Mouse (Mus musculus): ENCODE data around the gene Tgm2.
A peak's percentile ranks its signal among the peaks of the same experiment; 100 is the strongest.

The Tgm2 gene

DNA sequence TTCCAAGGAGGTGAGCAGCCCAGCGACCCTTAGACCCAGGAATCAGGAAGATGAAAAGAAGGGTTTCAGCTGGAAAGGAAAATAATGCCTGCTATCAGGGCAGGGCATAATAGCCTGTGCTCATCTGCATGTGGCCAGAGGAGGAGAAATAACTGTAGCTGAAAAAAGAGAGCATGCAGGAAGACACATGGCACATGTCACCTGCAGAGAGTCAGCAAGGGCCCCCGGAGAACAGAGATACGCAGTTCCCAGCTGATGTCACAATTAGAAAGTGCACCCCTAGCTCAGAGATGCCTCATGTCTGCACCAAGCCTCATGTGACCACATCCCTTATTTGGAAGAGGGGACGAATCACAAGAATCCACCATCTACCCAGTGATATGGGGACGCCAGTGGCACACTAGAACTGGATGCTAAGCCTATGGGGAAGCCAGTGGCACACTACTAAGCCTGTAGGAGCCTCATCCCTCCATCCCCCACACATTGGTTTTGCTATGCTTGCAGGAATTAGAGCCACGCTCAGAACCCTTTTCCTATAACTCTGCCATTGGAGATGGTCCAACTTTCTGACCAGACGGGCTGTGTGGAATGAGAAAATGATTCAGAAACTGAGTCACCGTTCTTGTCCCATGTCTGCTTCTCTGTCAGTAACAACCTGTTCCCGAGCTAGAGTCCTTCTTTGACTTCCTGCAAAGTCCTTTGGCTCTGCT lies 21.4 kb upstream of the Tgm2 start:
- DNase-seq (ENCODE audit: extremely low spot score, low spot score) = no peak

DNA sequence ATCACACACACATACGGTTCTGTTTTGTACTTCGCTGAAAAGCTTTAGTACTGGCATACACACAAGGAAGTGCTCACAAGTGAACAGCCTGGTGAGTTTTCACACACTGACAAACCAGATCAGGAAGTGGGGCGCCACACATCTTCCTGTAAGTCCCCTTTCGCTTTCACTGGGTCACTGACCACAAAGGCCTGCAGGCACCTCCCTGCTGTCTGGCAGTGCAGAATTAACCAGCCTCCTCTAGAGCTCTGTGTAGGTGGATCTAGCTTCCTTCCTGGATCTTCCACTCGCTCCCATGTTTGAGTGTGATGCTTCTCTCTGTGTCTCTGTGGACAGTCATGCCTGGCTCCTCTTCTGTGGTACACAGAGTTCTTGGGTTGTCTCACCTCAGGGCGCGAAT lies 20.4 kb upstream of the Tgm2 start:
- DNase-seq (ENCODE audit: extremely low spot score, low spot score) = no peak

DNA sequence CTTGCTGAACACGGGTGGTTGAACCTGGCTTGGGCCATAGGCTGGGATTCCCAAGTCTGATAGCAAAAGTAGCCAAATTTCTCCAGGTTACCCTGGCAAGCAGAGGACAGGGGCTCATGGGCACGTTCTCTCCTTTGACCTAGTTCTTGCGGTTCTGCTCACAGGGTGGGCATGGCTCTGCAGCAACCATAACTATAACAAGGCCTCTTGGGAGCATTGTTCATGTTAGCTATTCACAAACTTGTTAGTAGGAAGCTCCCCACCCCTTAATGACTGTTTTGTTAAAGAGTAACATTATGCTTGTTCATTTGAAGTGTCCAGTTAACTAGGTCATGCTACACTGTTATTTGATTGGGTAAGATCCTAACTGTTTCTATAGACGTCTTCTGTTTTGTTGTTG lies 19.5 kb upstream of the Tgm2 start:
- no peak for DNase-seq (ENCODE audit: extremely low spot score, low spot score)

DNA sequence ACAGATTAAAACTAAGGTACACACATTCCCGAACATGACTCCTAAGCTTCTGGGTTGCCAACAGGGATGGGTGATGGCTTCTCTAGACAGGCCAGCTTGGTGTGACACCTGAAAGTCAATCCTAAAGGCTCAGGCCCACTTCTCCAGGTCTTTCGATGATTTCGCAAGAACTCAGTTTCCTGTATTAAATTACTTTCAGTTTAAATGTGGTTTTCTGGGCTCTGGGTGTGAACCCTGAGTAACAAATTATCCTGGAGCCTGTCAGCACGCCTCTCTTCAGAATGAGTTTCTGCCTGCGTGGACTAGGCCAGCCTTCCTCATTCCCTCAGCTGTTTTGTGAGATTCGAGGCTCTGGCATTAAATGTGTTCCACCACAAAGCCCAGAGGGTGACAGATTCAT lies 16.8 kb upstream of the Tgm2 start:
- no peak for DNase-seq (ENCODE audit: extremely low spot score, low spot score)

DNA sequence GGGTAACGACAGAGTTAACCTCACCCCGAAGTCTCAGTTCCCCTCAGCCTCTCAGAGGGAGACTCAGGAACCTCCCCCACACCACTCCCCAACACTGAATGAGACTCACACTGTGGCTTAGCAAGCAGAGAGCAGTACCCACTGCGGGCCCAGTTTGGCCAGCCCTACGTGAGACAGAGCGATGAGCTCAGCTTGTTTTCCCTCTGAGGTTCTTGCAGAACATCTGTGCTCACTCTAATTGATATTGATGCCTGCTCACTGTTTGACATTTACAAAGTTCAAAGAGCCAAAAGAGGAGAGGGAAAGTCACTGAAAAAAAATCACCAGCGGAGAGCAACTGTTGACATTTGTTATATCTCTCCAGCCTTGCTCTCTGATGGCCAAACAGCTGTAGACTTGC lies 15.5 kb upstream of the Tgm2 start:
- DNase-seq (ENCODE audit: extremely low spot score, low spot score) = no peak

DNA sequence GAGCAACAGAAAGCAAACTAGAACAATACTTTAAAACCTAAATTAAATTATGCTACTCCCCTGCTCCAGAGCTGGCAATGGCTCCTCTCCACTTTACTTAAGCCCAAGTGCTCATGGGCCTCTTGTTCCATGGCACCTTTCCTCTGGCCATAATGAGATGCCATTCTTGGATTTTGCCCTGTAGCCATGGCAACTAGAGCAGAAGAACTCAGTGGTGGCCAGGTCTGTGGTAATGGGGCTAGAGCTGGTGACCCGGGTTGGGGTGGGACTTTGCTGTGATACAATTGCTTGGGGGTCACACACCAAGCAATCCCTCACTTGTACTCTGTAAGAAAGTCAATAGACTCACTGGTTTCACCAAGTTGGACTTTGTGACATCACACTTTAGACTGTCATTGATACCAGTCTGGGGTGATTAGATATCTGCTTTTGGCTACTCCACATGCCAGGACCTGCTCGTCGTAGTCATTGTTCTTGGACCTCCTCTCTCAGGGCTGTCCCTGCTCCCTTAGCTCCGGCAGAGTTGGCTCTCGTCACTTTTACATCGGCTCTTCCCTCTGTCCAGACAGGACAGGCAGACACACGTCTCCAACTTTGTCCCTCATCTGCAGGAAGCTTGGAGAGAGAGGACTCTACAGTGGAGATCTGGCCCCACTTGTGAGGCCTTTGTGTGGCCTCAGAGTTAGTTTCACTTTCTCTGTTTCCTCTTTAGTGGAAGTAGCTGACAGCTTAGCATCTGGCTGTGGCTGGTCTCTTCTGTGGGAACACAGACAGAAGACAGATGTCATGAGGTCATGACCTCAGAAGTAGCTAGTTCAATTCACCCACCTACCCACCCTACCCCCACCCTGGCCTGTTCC lies 13.4 kb upstream of the Tgm2 start:
- DNase-seq (ENCODE audit: extremely low spot score, low spot score) = no peak

DNA sequence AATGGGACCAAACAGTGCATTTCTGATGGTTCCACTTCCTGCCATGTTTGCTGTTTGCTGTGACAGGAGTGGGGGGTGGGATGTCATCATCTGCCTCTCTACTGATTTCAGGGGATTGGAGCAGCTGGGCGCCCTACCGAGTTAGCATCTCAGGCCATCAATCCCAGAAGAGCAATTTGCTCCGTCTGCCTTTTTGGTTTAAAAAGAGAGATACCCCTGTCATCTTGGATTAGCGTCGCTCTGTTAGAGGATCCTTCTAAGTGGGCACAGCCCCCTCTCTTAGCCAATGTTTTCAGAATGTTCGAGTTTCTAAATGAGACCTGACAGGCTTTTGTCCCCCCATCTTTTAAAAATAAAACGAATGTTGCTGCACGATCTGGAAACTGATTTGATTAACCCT lies 11.4 kb upstream of the Tgm2 start:
- DNase-seq (ENCODE audit: extremely low spot score, low spot score) = no peak

GRCm38 (mm10) chr2:158156487-158156886 lies 10.3 kb upstream of the Tgm2 start:
- no peak for DNase-seq (ENCODE audit: extremely low spot score, low spot score)

- DNase-seq (ENCODE audit: extremely low spot score, low spot score) = no peak
Measured at GRCm38 (mm10) chr2:158155615-158156014, 9.4 kb upstream of the Tgm2 start.

DNA sequence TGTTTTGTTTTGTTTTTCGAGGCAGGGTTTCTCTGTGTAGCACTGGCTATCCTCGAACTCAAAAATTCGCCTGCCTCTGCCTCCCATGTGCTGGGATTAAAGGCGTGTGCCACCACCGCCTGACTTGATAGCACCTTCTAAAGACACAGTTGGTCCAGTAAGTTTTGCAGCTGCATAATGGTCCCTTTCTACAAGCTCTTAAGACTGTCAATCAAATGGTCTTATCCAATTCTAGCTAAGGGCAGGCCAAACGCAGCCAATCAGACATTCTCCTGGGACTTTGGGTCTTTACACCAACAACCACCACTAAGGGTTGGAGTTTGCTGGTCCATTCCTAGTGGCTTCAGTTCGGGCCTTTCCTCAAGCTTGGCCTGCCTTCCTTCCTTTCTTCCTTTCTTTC lies 8.9 kb upstream of the Tgm2 start:
- no peak for DNase-seq (ENCODE audit: extremely low spot score, low spot score)

GRCm38 (mm10) chr2:158154641-158155040 lies 8.4 kb upstream of the Tgm2 start:
- DNase-seq (ENCODE audit: extremely low spot score, low spot score) = no peak

- DNase-seq (ENCODE audit: extremely low spot score, low spot score) = peak; percentile 58
Measured at GRCm38 (mm10) chr2:158153728-158154343, 7.6 kb upstream of the Tgm2 start.

GRCm38 (mm10) chr2:158152685-158153309 lies 6.6 kb upstream of the Tgm2 start:
- peak; percentile 43 for DNase-seq (ENCODE audit: extremely low spot score, low spot score)

- no peak for DNase-seq (ENCODE audit: extremely low spot score, low spot score)
Measured at GRCm38 (mm10) chr2:158151077-158151476, 4.8 kb upstream of the Tgm2 start.

DNA sequence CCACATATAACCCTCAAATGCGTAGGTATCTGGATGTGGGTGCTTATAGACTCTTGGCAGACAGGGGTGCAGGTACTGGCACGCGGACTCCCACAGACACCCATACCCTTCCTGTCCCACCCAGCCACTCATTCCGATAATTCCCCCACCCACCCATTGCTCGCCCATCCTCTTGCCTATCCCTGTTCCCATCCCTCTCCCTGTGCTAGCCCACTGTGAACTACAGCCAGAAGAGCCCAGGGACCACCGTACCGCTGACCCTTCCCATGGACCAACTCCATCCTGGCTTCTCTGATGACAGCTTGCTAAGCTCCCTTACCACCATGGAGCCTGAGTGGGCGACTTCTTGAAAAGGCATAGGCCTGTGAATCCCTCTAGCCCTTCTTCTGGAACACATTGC lies 735 bp upstream of the Tgm2 start:
- DNase-seq (ENCODE audit: extremely low spot score, low spot score) = no peak

DNA sequence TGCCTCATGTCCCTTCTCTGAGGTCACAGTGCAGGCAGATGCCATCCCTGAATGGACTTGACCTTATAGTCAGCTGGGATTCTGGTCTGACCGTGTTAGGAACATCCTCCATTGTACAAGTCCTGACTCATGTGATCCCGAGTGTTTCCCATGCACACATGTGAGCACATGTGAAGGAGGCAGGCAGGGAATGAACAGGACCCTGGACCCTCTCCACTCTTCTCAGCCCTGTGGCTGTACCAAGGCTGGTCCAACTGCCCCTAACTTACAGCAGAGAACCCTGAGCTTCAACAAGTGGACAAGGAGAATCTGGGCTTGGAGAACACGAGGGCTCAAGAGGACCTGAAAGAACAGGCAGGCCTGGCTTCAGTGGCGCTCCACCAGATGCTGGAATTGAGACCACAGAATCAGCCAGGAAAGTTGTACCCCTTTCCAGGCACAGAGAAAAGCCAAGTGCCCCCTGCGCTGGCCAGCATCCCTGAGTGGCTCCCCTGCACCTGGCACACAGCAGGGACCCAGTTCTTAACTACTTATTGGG lies 639 bp downstream of the Tgm2 start:
- no peak for DNase-seq (ENCODE audit: extremely low spot score, low spot score)

- DNase-seq (ENCODE audit: extremely low spot score, low spot score) = no peak
Measured at GRCm38 (mm10) chr2:158144750-158145527, 1.3 kb downstream of the Tgm2 start.

- no peak for DNase-seq (ENCODE audit: extremely low spot score, low spot score)
Measured at GRCm38 (mm10) chr2:158144263-158144662, 2.0 kb downstream of the Tgm2 start.

DNA sequence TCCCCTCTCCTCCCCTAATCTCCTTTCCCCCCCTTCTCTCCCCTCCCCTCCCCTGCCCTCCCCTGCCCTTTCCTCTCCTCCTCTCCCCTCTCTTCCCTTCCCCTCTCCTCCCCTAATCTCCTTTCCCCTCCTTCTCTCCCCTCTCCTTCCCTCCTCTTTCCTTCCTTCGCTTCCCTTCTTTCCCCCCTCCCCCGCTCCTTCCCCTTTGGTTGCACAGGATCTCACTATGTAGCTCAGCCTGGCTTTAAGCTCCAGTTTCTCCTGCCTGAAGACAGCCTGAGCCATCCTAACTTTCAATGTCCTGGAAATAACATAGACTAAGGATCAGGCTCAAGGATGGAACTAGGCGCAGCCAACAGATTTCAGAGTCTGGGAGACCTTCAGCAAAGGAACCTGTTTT lies 2.4 kb downstream of the Tgm2 start:
- no peak for DNase-seq (ENCODE audit: extremely low spot score, low spot score)

- DNase-seq (ENCODE audit: extremely low spot score, low spot score) = no peak
Measured at GRCm38 (mm10) chr2:158142981-158143380, 3.3 kb downstream of the Tgm2 start.

Measured in neural tube, embryonic 10.5 days (tissue).